Mouse (Mus musculus) stomach, postnatal 0 days (tissue): Measurements from ENCODE around the gene Pkp3.

ENCODE experiments used
- CTCF ChIP-seq: IDR thresholded peaks from 2 replicates; pipeline ENCODE4 v1.5.1; 2016; ENCODE audit warnings: antibody characterized with exemption, low read depth, mild to moderate bottlenecking, moderate library complexity
- EP300 ChIP-seq: optimal IDR thresholded peaks from 2 replicates; pipeline ENCODE3; 2016; ENCODE audit warnings: antibody characterized with exemption

GRCm38 (mm10) chr7:141088473-141088872 lies 10.5 kb downstream of the Pkp3 start:
- no peak for TF ChIP-seq CTCF
- no peak for TF ChIP-seq EP300
